Mouse (Mus musculus): ENCODE data around the gene C2cd4c.

The C2cd4c gene

GRCm38 (mm10) chr10:79587752-79588126 is 26.1 kb downstream of the C2cd4c start:
- TF ChIP-seq POU5F1 (IDR thresholded peaks at IDR 0.05; ENCODE audit: borderline replicate concordance, low read length) = no peak
- H3K9me3 ChIP-seq (ENCODE audit: low read length) = no peaks in the 10 kb centered on the region
- H3K27me3 ChIP-seq (ENCODE audit: insufficient read depth, low read length) = peaks cover 39% of the 10 kb centered on the region
- no peak overlapping the region for H3K4me3 ChIP-seq (replicated peaks; ENCODE audit: low read length)
- peaks cover 14% of the 10 kb centered on the region for H3K4me1 ChIP-seq (replicated peaks; ENCODE audit: low read depth, low read length)
- no peaks in the 10 kb centered on the region for H3K36me3 ChIP-seq (ENCODE audit: insufficient read depth, low read length)

GRCm38 (mm10) chr10:79587061-79587751 is 26.6 kb downstream of the C2cd4c start, which contains the start of gene Theg:
Theg (minus strand) TSS chr10:79587331.
- Histone ChIP-seq H3K4me3 (replicated peaks; ENCODE audit: low read length) (no peak within 1 kb of the TSS), H3K27me3 (ENCODE audit: insufficient read depth, low read length) (peaks cover 36% of the 10 kb centered on the region), H3K4me1 (replicated peaks; ENCODE audit: low read depth, low read length) (peaks cover 16% of the 10 kb centered on the region), H3K36me3 (ENCODE audit: insufficient read depth, low read length) (no peaks in the 10 kb centered on the region), H3K9me3 (ENCODE audit: low read length) (no peaks in the 10 kb centered on the region)
- TF ChIP-seq POU5F1 (IDR thresholded peaks at IDR 0.05; ENCODE audit: borderline replicate concordance, low read length) (no peak), NANOG (IDR thresholded peaks at IDR 0.05; ENCODE audit: borderline replicate concordance, low read length) (no peak), CTCF (conservative IDR thresholded peaks at IDR 0.05; ENCODE audit: low read length) (no peak)

- Histone ChIP-seq H3K27me3 (ENCODE audit: insufficient read depth, low read length) (peaks cover 35% of the 10 kb centered on the region), H3K9me3 (ENCODE audit: low read length) (no peaks in the 10 kb centered on the region), H3K4me3 (replicated peaks; ENCODE audit: low read length) (no peak overlapping the region), H3K4me1 (replicated peaks; ENCODE audit: low read depth, low read length) (peaks cover 20% of the 10 kb centered on the region), H3K36me3 (ENCODE audit: insufficient read depth, low read length) (no peaks in the 10 kb centered on the region)
- TF ChIP-seq CTCF (conservative IDR thresholded peaks at IDR 0.05; ENCODE audit: low read length) (no peak), POU5F1 (IDR thresholded peaks at IDR 0.05; ENCODE audit: borderline replicate concordance, low read length) (no peak), NANOG (IDR thresholded peaks at IDR 0.05; ENCODE audit: borderline replicate concordance, low read length) (no peak)
Observed at GRCm38 (mm10) chr10:79586243-79586642, 27.6 kb downstream of the C2cd4c start.

- H3K9me3 ChIP-seq (ENCODE audit: low read length) = no peaks in the 10 kb centered on the region
- no peaks in the 10 kb centered on the region for H3K36me3 ChIP-seq (ENCODE audit: insufficient read depth, low read length)
- H3K27me3 ChIP-seq (ENCODE audit: insufficient read depth, low read length) = peaks cover 35% of the 10 kb centered on the region
- H3K4me1 ChIP-seq (replicated peaks; ENCODE audit: low read depth, low read length) = peaks cover 24% of the 10 kb centered on the region
- TF ChIP-seq NANOG (IDR thresholded peaks at IDR 0.05; ENCODE audit: borderline replicate concordance, low read length) (no peak), POU5F1 (IDR thresholded peaks at IDR 0.05; ENCODE audit: borderline replicate concordance, low read length) (no peak), CTCF (conservative IDR thresholded peaks at IDR 0.05; ENCODE audit: low read length) (no peak)
- H3K4me3 ChIP-seq (replicated peaks; ENCODE audit: low read length) = no peak overlapping the region
Observed at GRCm38 (mm10) chr10:79585723-79586122, 28.1 kb downstream of the C2cd4c start.

- H3K4me1 ChIP-seq (replicated peaks; ENCODE audit: low read depth, low read length) = peaks cover 29% of the 10 kb centered on the region
- H3K36me3 ChIP-seq (ENCODE audit: insufficient read depth, low read length) = no peaks in the 10 kb centered on the region
- peaks cover 35% of the 10 kb centered on the region for H3K27me3 ChIP-seq (ENCODE audit: insufficient read depth, low read length)
- H3K4me3 ChIP-seq (replicated peaks; ENCODE audit: low read length) = no peak overlapping the region
- no peaks in the 10 kb centered on the region for H3K9me3 ChIP-seq (ENCODE audit: low read length)
- TF ChIP-seq NANOG (IDR thresholded peaks at IDR 0.05; ENCODE audit: borderline replicate concordance, low read length) (no peak), POU5F1 (IDR thresholded peaks at IDR 0.05; ENCODE audit: borderline replicate concordance, low read length) (no peak)
Observed at GRCm38 (mm10) chr10:79585136-79585535, 28.7 kb downstream of the C2cd4c start.

GRCm38 (mm10) chr10:79584426-79584825 is 29.4 kb downstream of the C2cd4c start:
- no peaks in the 10 kb centered on the region for H3K36me3 ChIP-seq (ENCODE audit: insufficient read depth, low read length)
- H3K27me3 ChIP-seq (ENCODE audit: insufficient read depth, low read length) = peaks cover 37% of the 10 kb centered on the region
- no peak for TF ChIP-seq NANOG (IDR thresholded peaks at IDR 0.05; ENCODE audit: borderline replicate concordance, low read length)
- TF ChIP-seq POU5F1 (IDR thresholded peaks at IDR 0.05; ENCODE audit: borderline replicate concordance, low read length) = no peak
- TF ChIP-seq CTCF (conservative IDR thresholded peaks at IDR 0.05; ENCODE audit: low read length) = no peak
- H3K4me1 ChIP-seq (replicated peaks; ENCODE audit: low read depth, low read length) = peaks cover 36% of the 10 kb centered on the region
- no peak overlapping the region for H3K4me3 ChIP-seq (replicated peaks; ENCODE audit: low read length)
- H3K9me3 ChIP-seq (ENCODE audit: low read length) = no peaks in the 10 kb centered on the region

GRCm38 (mm10) chr10:79584021-79584420 is 29.8 kb downstream of the C2cd4c start:
- no peak for TF ChIP-seq NANOG (IDR thresholded peaks at IDR 0.05; ENCODE audit: borderline replicate concordance, low read length)
- no peak for TF ChIP-seq CTCF (conservative IDR thresholded peaks at IDR 0.05; ENCODE audit: low read length)
- no peak for TF ChIP-seq POU5F1 (IDR thresholded peaks at IDR 0.05; ENCODE audit: borderline replicate concordance, low read length)
- Histone ChIP-seq H3K36me3 (ENCODE audit: insufficient read depth, low read length) (no peaks in the 10 kb centered on the region), H3K4me1 (replicated peaks; ENCODE audit: low read depth, low read length) (peaks cover 40% of the 10 kb centered on the region), H3K9me3 (ENCODE audit: low read length) (no peaks in the 10 kb centered on the region), H3K4me3 (replicated peaks; ENCODE audit: low read length) (no peak overlapping the region), H3K27me3 (ENCODE audit: insufficient read depth, low read length) (peaks cover 40% of the 10 kb centered on the region)

- no peaks in the 10 kb centered on the region for H3K36me3 ChIP-seq (ENCODE audit: insufficient read depth, low read length)
- no peaks in the 10 kb centered on the region for H3K9me3 ChIP-seq (ENCODE audit: low read length)
- TF ChIP-seq NANOG (IDR thresholded peaks at IDR 0.05; ENCODE audit: borderline replicate concordance, low read length) = no peak
- TF ChIP-seq CTCF (conservative IDR thresholded peaks at IDR 0.05; ENCODE audit: low read length) = no peak
- TF ChIP-seq POU5F1 (IDR thresholded peaks at IDR 0.05; ENCODE audit: borderline replicate concordance, low read length) = no peak
Observed at GRCm38 (mm10) chr10:79581501-79581900, 32.3 kb downstream of the C2cd4c start.

GRCm38 (mm10) chr10:79580811-79581210 is 33.0 kb downstream of the C2cd4c start:
- TF ChIP-seq NANOG (IDR thresholded peaks at IDR 0.05; ENCODE audit: borderline replicate concordance, low read length) (no peak), CTCF (conservative IDR thresholded peaks at IDR 0.05; ENCODE audit: low read length) (peak; percentile 58)
- Histone ChIP-seq H3K4me3 (replicated peaks; ENCODE audit: low read length) (no peak overlapping the region), H3K27me3 (ENCODE audit: insufficient read depth, low read length) (peaks cover 32% of the 10 kb centered on the region), H3K4me1 (replicated peaks; ENCODE audit: low read depth, low read length) (peaks cover 40% of the 10 kb centered on the region), H3K9me3 (ENCODE audit: low read length) (no peaks in the 10 kb centered on the region), H3K36me3 (ENCODE audit: insufficient read depth, low read length) (no peaks in the 10 kb centered on the region)

More at GRCm38 (mm10) chr10:79581501-79581900, 32.3 kb downstream of the C2cd4c start:
- H3K27me3 ChIP-seq (ENCODE audit: insufficient read depth, low read length) = peaks cover 37% of the 10 kb centered on the region
- peaks cover 40% of the 10 kb centered on the region for H3K4me1 ChIP-seq (replicated peaks; ENCODE audit: low read depth, low read length)
- H3K4me3 ChIP-seq (replicated peaks; ENCODE audit: low read length) = no peak overlapping the region

Data from E14TG2a.4 (cell line).